Mouse (Mus musculus) gastrocnemius, adult 18-20 months (tissue): ENCODE results near the gene Txlna. TPM values are rescaled to one million over a fixed set of nuclear protein-coding genes. Genes with fewer than 3 reads are reported as not detected.
A peak's percentile ranks its signal among the peaks of the same experiment; 100 is the strongest.

Source experiments
- DNase-seq: peaks from one replicate; pipeline ENCODE4 v3.0.0; 2021; ENCODE audit warnings: low spot score
- microRNA-seq: library from miRNA; unstranded; fragments of <30 nt; microRNA quantifications from one replicate; pipeline ENCODE4 v1.2.0, GENCODE M21; 2021
- total RNA-seq, 2 experiments: library from RNA; stranded (reverse); gene quantifications; 2 replicates each; pipeline ENCODE4 v1.2.3; 2021

Txlna gene
- total RNA-seq, 2 experiments from 2014 or later, result 17.4 to 18.6 TPM

- peak; percentile 81 for DNase-seq
These were observed 40.4 kb downstream of the Txlna start, which contains the start of the genes Eif3i and Tmem234 for GRCm38 (mm10) chr4:129600233-129601158. Gene Eif3i, minus strand, starts transcription at chr4:129600648. Gene Tmem234, plus strand, starts transcription at chr4:129600668.

- DNase-seq, result no peak
These were observed 52.0 kb downstream of the Txlna start for GRCm38 (mm10) chr4:129588865-129589264.

GRCm38 (mm10) chr4:129586943-129587342 is 53.9 kb downstream of the Txlna start:
- DNase-seq, result no peak

- no peak for DNase-seq
These were observed 55.1 kb downstream of the Txlna start for GRCm38 (mm10) chr4:129585773-129586172.

- peak; percentile 83 for DNase-seq
These were observed 55.8 kb downstream of the Txlna start for GRCm38 (mm10) chr4:129584884-129585608.

GRCm38 (mm10) chr4:129584370-129584769 is 56.5 kb downstream of the Txlna start:
- no peak for DNase-seq

- no peak for DNase-seq
These were observed 58.6 kb downstream of the Txlna start for GRCm38 (mm10) chr4:129582251-129582650.

- no peak for DNase-seq
These were observed 60.5 kb downstream of the Txlna start for GRCm38 (mm10) chr4:129580347-129580746.

- no peak for DNase-seq
These were observed 62.4 kb downstream of the Txlna start, which contains the start of gene Fam167b for GRCm38 (mm10) chr4:129578466-129578865. Gene Fam167b, minus strand, starts transcription at chr4:129578549.

GRCm38 (mm10) chr4:129577688-129578087 is 63.2 kb downstream of the Txlna start:
- DNase-seq, result no peak

- peak; percentile 61 for DNase-seq
These were observed 63.9 kb downstream of the Txlna start for GRCm38 (mm10) chr4:129576863-129577491.

Small RNA genes within 50 kb of the gene (microRNA-seq; reads per million reads assigned to microRNA genes)
- not detected for gene Mir7016

Other genes starting within 250 kb of the Txlna start
- gene Zbtb8b, start 200.2 kb downstream of the Txlna start, total RNA-seq, result not detected
- 10 to 100 TPM; 36.4 to 41.2 TPM for gene Bsdc1, start 179.5 kb downstream of the Txlna start, total RNA-seq
- not detected for gene Tssk3, start 150.0 kb downstream of the Txlna start, total RNA-seq
- gene Fam229a, start 149.9 kb downstream of the Txlna start, total RNA-seq, result not detected
- 1 to 10 TPM in 1 of 2 experiments, under 1 TPM in 1; 0.64 to 1.1 TPM for gene Marcksl1, start 127.5 kb downstream of the Txlna start, total RNA-seq
- gene Hdac1, start 98.4 kb downstream of the Txlna start, total RNA-seq, result 1 to 10 TPM; 7.7 to 8.2 TPM
- not detected for gene Lck, start 67.4 kb downstream of the Txlna start, total RNA-seq
- gene Fam167b, start 62.5 kb downstream of the Txlna start, total RNA-seq, result not detected
- 100 to 1,000 TPM; 132 to 136 TPM for gene Eif3i, start 40.4 kb downstream of the Txlna start, total RNA-seq
- 10 to 100 TPM; 28.8 to 32.9 TPM for gene Tmem234, start 40.4 kb downstream of the Txlna start, total RNA-seq
- gene Dcdc2b, start 26.8 kb downstream of the Txlna start, total RNA-seq, result under 1 TPM; 0.71 to 0.84 TPM
- gene Iqcc, start 22.0 kb downstream of the Txlna start, total RNA-seq, result 1 to 10 TPM; 7.4 to 8.8 TPM
- 10 to 100 TPM; 28.7 to 29.2 TPM for gene Ccdc28b, start 17.1 kb downstream of the Txlna start, total RNA-seq
- gene Kpna6, start 31.7 kb upstream of the Txlna start, total RNA-seq, result 10 to 100 TPM; 74.1 to 78.0 TPM
- gene Tmem39b, start 55.8 kb upstream of the Txlna start, total RNA-seq, result 1 to 10 TPM; 3.0 to 3.9 TPM
- gene Khdrbs1, start 101.2 kb upstream of the Txlna start, total RNA-seq, result 10 to 100 TPM; 22.7 to 24.3 TPM
- gene Ptp4a2, start 170.2 kb upstream of the Txlna start, total RNA-seq, result 100 to 1,000 TPM; 600 to 670 TPM